Mouse (Mus musculus): ENCODE data around the gene Barhl2.

Gene Barhl2

GRCm38 (mm10) chr5:106457986-106458476, at the start of gene Barhl2:
TSS of gene Barhl2 (minus strand) at chr5:106458166.
- in situ Hi-C loops (cut with MboI; ENCODE audit: unreplicated experiment in 2 of 2) = loop anchor here in 1 of 2 experiments (25.0 kb wide), 1 partner anchor 879 kb away; the partner anchor contains the start of gene Brdt

- in situ Hi-C loops (cut with MboI; ENCODE audit: unreplicated experiment in 2 of 2) = no loop called here
Measured at GRCm38 (mm10) chr5:106506061-106506460, 48.1 kb upstream of the Barhl2 start.

- in situ Hi-C loops (cut with MboI; ENCODE audit: unreplicated experiment in 2 of 2) = no loop called here
Measured at GRCm38 (mm10) chr5:106502684-106503545, 44.9 kb upstream of the Barhl2 start.

GRCm38 (mm10) chr5:106502271-106502670, 44.3 kb upstream of the Barhl2 start:
- in situ Hi-C loops (cut with MboI; ENCODE audit: unreplicated experiment in 2 of 2) = no loop called here

- in situ Hi-C loops (cut with MboI; ENCODE audit: unreplicated experiment in 2 of 2) = no loop called here
Measured at GRCm38 (mm10) chr5:106491771-106492170, 33.8 kb upstream of the Barhl2 start.

GRCm38 (mm10) chr5:106472105-106472500, 14.1 kb upstream of the Barhl2 start:
- in situ Hi-C loops (cut with MboI; ENCODE audit: unreplicated experiment in 2 of 2) = loop anchor here in 1 of 2 experiments (25.0 kb wide), 1 partner anchor 865 kb away; the partner anchor contains the start of gene Brdt

- in situ Hi-C loops (cut with MboI; ENCODE audit: unreplicated experiment in 2 of 2) = loop anchor here in 1 of 2 experiments (25.0 kb wide), 1 partner anchor 866 kb away; the partner anchor contains the start of gene Brdt
Measured at GRCm38 (mm10) chr5:106471235-106472104, 13.5 kb upstream of the Barhl2 start.

GRCm38 (mm10) chr5:106465129-106465790, 7.3 kb upstream of the Barhl2 start:
- in situ Hi-C loops (cut with MboI; ENCODE audit: unreplicated experiment in 2 of 2) = loop anchor here in 1 of 2 experiments (10.0 to 25.0 kb wide), 2 partner anchors 320 to 872 kb away; partner anchors contain the start of gene Brdt

GRCm38 (mm10) chr5:106464336-106465128, 6.6 kb upstream of the Barhl2 start:
- in situ Hi-C loops (cut with MboI; ENCODE audit: unreplicated experiment in 2 of 2) = loop anchor here in 1 of 2 experiments (10.0 to 25.0 kb wide), 2 partner anchors 320 to 873 kb away; partner anchors contain the start of gene Brdt

- in situ Hi-C loops (cut with MboI; ENCODE audit: unreplicated experiment in 2 of 2) = loop anchor here in 1 of 2 experiments (10.0 to 25.0 kb wide), 2 partner anchors 321 to 874 kb away; partner anchors contain the start of gene Brdt
Measured at GRCm38 (mm10) chr5:106463661-106464191, 5.8 kb upstream of the Barhl2 start.

- in situ Hi-C loops (cut with MboI; ENCODE audit: unreplicated experiment in 2 of 2) = loop anchor here in 1 of 2 experiments (10.0 to 25.0 kb wide), 2 partner anchors 323 to 875 kb away; partner anchors contain the start of gene Brdt
Measured at GRCm38 (mm10) chr5:106461913-106462312, 3.9 kb upstream of the Barhl2 start.

- in situ Hi-C loops (cut with MboI; ENCODE audit: unreplicated experiment in 2 of 2) = loop anchor here in 1 of 2 experiments (10.0 to 25.0 kb wide), 2 partner anchors 323 to 876 kb away; partner anchors contain the start of gene Brdt
Measured at GRCm38 (mm10) chr5:106461431-106461830, 3.5 kb upstream of the Barhl2 start.

GRCm38 (mm10) chr5:106460535-106460934, 2.6 kb upstream of the Barhl2 start:
- in situ Hi-C loops (cut with MboI; ENCODE audit: unreplicated experiment in 2 of 2) = loop anchor here in 1 of 2 experiments (10.0 to 25.0 kb wide), 2 partner anchors 324 to 877 kb away; partner anchors contain the start of gene Brdt

GRCm38 (mm10) chr5:106460001-106460511, 2.1 kb upstream of the Barhl2 start:
- in situ Hi-C loops (cut with MboI; ENCODE audit: unreplicated experiment in 2 of 2) = loop anchor here in 1 of 2 experiments (10.0 to 25.0 kb wide), 2 partner anchors 325 to 877 kb away; partner anchors contain the start of gene Brdt

GRCm38 (mm10) chr5:106459120-106459641, 1.2 kb upstream of the Barhl2 start:
- in situ Hi-C loops (cut with MboI; ENCODE audit: unreplicated experiment in 2 of 2) = loop anchor here in 1 of 2 experiments (25.0 kb wide), 1 partner anchor 878 kb away; the partner anchor contains the start of gene Brdt

- in situ Hi-C loops (cut with MboI; ENCODE audit: unreplicated experiment in 2 of 2) = loop anchor here in 1 of 2 experiments (25.0 kb wide), 1 partner anchor 879 kb away; the partner anchor contains the start of gene Brdt
Measured at GRCm38 (mm10) chr5:106458477-106459119, 632 bp upstream of the Barhl2 start.

Data from v-Abl transformed pro-B cells (cell line).